Mouse (Mus musculus) megakaryocyte, embryonic 14.5 days (primary cell): Measurements from ENCODE around the gene Hoxd4. TPM values are rescaled to one million over a fixed set of nuclear protein-coding genes. Genes with fewer than 3 reads are reported as not detected.

Experiments used
- H3K27me3 ChIP-seq: replicated peaks from 2 replicates; pipeline ENCODE3; 2012; ENCODE audit warnings: inconsistent platforms
- H3K36me3 ChIP-seq: replicated peaks from 2 replicates; pipeline ENCODE3; 2012; ENCODE audit warnings: low read length, inconsistent platforms, mixed read lengths
- H3K4me1 ChIP-seq: 2 replicates; pipeline ENCODE4 v1.6.1; 2012; ENCODE audit warnings: inconsistent platforms
- H3K4me3 ChIP-seq: replicated peaks from 2 replicates; pipeline ENCODE3; 2012; ENCODE audit warnings: moderate library complexity, mild to moderate bottlenecking, inconsistent platforms
- H3K9me3 ChIP-seq: 2 replicates; pipeline ENCODE4 v1.6.1; 2012; ENCODE audit warnings: inconsistent platforms
- FLI1 ChIP-seq: IDR thresholded peaks from 2 replicates; pipeline ENCODE4 v1.6.1; 2012; ENCODE audit warnings: low read length, inconsistent platforms, mixed read lengths
- GATA1 ChIP-seq: IDR thresholded peaks from 3 replicates; pipeline ENCODE4 v1.6.1; 2012; ENCODE audit warnings: mixed read lengths, low read length, inconsistent platforms, borderline replicate concordance
- polyA plus RNA-seq: library from polyadenylated mRNA; stranded (reverse); fragments of >175 nt; gene quantifications from 2 replicates; pipeline ENCODE4 v1.2.3, GENCODE M21; 2012; ENCODE audit warnings: low replicate concordance; ENCODE audit not compliant: insufficient read depth

Hoxd4 gene
- polyA plus RNA-seq, 1 experiment, result not detected

- no peak for TF ChIP-seq FLI1
- TF ChIP-seq GATA1, result no peak
- peak within 1 kb of the TSS; percentile 88 for H3K4me3 ChIP-seq
Observed at GRCm38 (mm10) chr2:74762522-74763244, 51.0 kb downstream of the Hoxd4 start, which contains the start of gene Hoxd1. Hoxd1 (plus strand) TSS chr2:74762980.

GRCm38 (mm10) chr2:74763245-74763735 lies 51.6 kb downstream of the Hoxd4 start:
- Histone ChIP-seq H3K27me3 (peaks cover 73% of the 10 kb centered on the region), H3K4me1 (peaks cover 14% of the 10 kb centered on the region), H3K36me3 (no peaks in the 10 kb centered on the region), H3K4me3 (peak overlapping the region; percentile 88), H3K9me3 (0 out of 2 replicates have a peak, but pooled peaks cover 5% of the 10 kb centered on the region)
- no peak for TF ChIP-seq GATA1
- TF ChIP-seq FLI1, result no peak

More at GRCm38 (mm10) chr2:74762522-74763244, 51.0 kb downstream of the Hoxd4 start, which contains the start of gene Hoxd1:
- Histone ChIP-seq H3K4me1 (peaks cover 14% of the 10 kb centered on the region), H3K36me3 (no peaks in the 10 kb centered on the region), H3K9me3 (0 out of 2 replicates have a peak, but pooled peaks cover 5% of the 10 kb centered on the region), H3K27me3 (peaks cover 78% of the 10 kb centered on the region)

GRCm38 (mm10) chr2:74763976-74764375 lies 52.2 kb downstream of the Hoxd4 start:
- peaks cover 73% of the 10 kb centered on the region for H3K27me3 ChIP-seq
- H3K36me3 ChIP-seq, result no peaks in the 10 kb centered on the region
- no peak overlapping the region for H3K4me3 ChIP-seq
- TF ChIP-seq FLI1, result no peak
- no peak for TF ChIP-seq GATA1
- H3K9me3 ChIP-seq, result 0 out of 2 replicates have a peak, but pooled peaks cover 5% of the 10 kb centered on the region
- peaks cover 14% of the 10 kb centered on the region for H3K4me1 ChIP-seq

GRCm38 (mm10) chr2:74774359-74774758 lies 62.6 kb downstream of the Hoxd4 start:
- H3K27me3 ChIP-seq, result peaks cover 25% of the 10 kb centered on the region

GRCm38 (mm10) chr2:74777536-74778275 lies 66.0 kb downstream of the Hoxd4 start:
- Histone ChIP-seq H3K4me3 (no peak overlapping the region), H3K4me1 (no peaks in the 10 kb centered on the region), H3K36me3 (no peaks in the 10 kb centered on the region), H3K27me3 (peaks cover 16% of the 10 kb centered on the region), H3K9me3 (no peaks in the 10 kb centered on the region)
- TF ChIP-seq GATA1, result no peak
- no peak for TF ChIP-seq FLI1

More at GRCm38 (mm10) chr2:74774359-74774758, 62.6 kb downstream of the Hoxd4 start:
- peaks cover 4% of the 10 kb centered on the region; the same call in 1 of the 2 replicates for H3K9me3 ChIP-seq
- no peaks in the 10 kb centered on the region for H3K36me3 ChIP-seq
- no peak overlapping the region for H3K4me3 ChIP-seq
- no peak for TF ChIP-seq FLI1
- TF ChIP-seq GATA1, result no peak
- H3K4me1 ChIP-seq, result no peaks in the 10 kb centered on the region

Other genes with a start within 250 kb of the Hoxd4 start
- gene Lnpk, start 132.5 kb upstream of the Hoxd4 start, polyA plus RNA-seq, result 11.1 and 19.3 TPM in 2 replicates
- not detected in 2 replicates for gene Evx2, start 52.4 kb upstream of the Hoxd4 start, polyA plus RNA-seq
- not detected in 2 replicates for gene Hoxd13, start 43.6 kb upstream of the Hoxd4 start, polyA plus RNA-seq
- not detected in 2 replicates for gene Hoxd12, start 36.9 kb upstream of the Hoxd4 start, polyA plus RNA-seq
- gene Hoxd11, start 32.4 kb upstream of the Hoxd4 start, polyA plus RNA-seq, result not detected in 2 replicates
- gene Hoxd10, start 20.0 kb upstream of the Hoxd4 start, polyA plus RNA-seq, result not detected in 2 replicates
- gene Hoxd9, start 14.2 kb upstream of the Hoxd4 start, polyA plus RNA-seq, result not detected in 2 replicates
- not detected in 2 replicates for gene Hoxd8, start 7.3 kb upstream of the Hoxd4 start, polyA plus RNA-seq
- not detected in 2 replicates for gene Hoxd3, start within 50 bp of the Hoxd4 start, polyA plus RNA-seq
- not detected in 2 replicates for gene Gm28230, start 14.8 kb downstream of the Hoxd4 start, polyA plus RNA-seq
- gene Hoxd1, start 51.1 kb downstream of the Hoxd4 start, polyA plus RNA-seq, result not detected in 2 replicates
- gene Mtx2, start 113.9 kb downstream of the Hoxd4 start, polyA plus RNA-seq, result 22.0 and 36.3 TPM in 2 replicates